In genomic region chr8:77031213-77031612, GRCm38 (mm10) we compare ENCODE assay signal across 26 mouse cellular contexts.
DNase-seq lines count a peak whose midpoint lies in the region; ATAC-seq lines count a peak whose summit lies in the region.
"Had no signal": no experiment of that assay in that cellular context is flagged by ENCODE, and none has a peak within 500 bp of the region (broad histone marks: within the 10 kb centered on the region; RNA-seq: fewer than 3 reads in every experiment).

No protein-coding gene starts in this region.

- no peaks in the 10 kb centered on the region for H3K27me3 ChIP-seq in liver, embryonic 16.5 days (ENCODE audit: control insufficient read depth, insufficient read depth, low read depth, low read length)
- no peaks in the 10 kb centered on the region for H3K27me3 ChIP-seq in liver, embryonic 11.5 days (replicated peaks; ENCODE audit: control insufficient read depth, insufficient read depth, low read length)
- H3K27me3 ChIP-seq: CH12.LX; embryonic facial prominence, embryonic 15.5 days; limb, embryonic 12.5 days; Patski; stomach, embryonic 15.5 days had no signal

- no peak overlapping the region for H3K9ac ChIP-seq in liver, embryonic 16.5 days (ENCODE audit: low read depth, low read length)
- no peak overlapping the region for H3K9ac ChIP-seq in liver, embryonic 11.5 days (ENCODE audit: low read depth, low read length)
- H3K9ac ChIP-seq: embryonic facial prominence, embryonic 15.5 days; limb, embryonic 12.5 days; stomach, embryonic 15.5 days had no signal

- no peak overlapping the region for H3K27ac ChIP-seq in liver, embryonic 16.5 days (ENCODE audit: low read length)
- H3K27ac ChIP-seq in liver, embryonic 11.5 days (ENCODE audit: low read depth, low read length), result no peak overlapping the region
- H3K27ac ChIP-seq: embryonic facial prominence, embryonic 15.5 days; hindbrain, embryonic 10.5 days; hindbrain, postnatal 0 days; limb, embryonic 12.5 days; midbrain, embryonic 10.5 days; stomach, embryonic 15.5 days had no signal

- H3K36me3 ChIP-seq in liver, embryonic 16.5 days (ENCODE audit: control insufficient read depth, insufficient read depth), result no peaks in the 10 kb centered on the region
- H3K36me3 ChIP-seq in liver, embryonic 11.5 days (ENCODE audit: control insufficient read depth, insufficient read depth, low read length), result no peaks in the 10 kb centered on the region
- H3K36me3 ChIP-seq: embryonic facial prominence, embryonic 15.5 days; G1E; hindbrain, embryonic 10.5 days; limb, embryonic 12.5 days; midbrain, embryonic 10.5 days; stomach, embryonic 15.5 days had no signal

- H3K9me3 ChIP-seq in liver, embryonic 16.5 days (replicated peaks; ENCODE audit: control insufficient read depth, low read length), result no peaks in the 10 kb centered on the region
- H3K9me3 ChIP-seq in liver, embryonic 11.5 days (ENCODE audit: control insufficient read depth, low read length), result no peaks in the 10 kb centered on the region
- H3K9me3 ChIP-seq: embryonic facial prominence, embryonic 15.5 days; G1E; limb, embryonic 12.5 days; midbrain, embryonic 10.5 days; stomach, embryonic 15.5 days had no signal

- intact Hi-C loops in gastrocnemius, postnatal 36 days (cut with DNase I), result no loop called here
- intact Hi-C loops in heart, postnatal 36 days (cut with DNase I), result no loop called here
- intact Hi-C loops in heart, postnatal 14 days (cut with DNase I), result no loop called here

- H3K4me2 ChIP-seq in liver, embryonic 16.5 days (ENCODE audit: low read depth, low read length), result no peak overlapping the region
- H3K4me2 ChIP-seq in liver, embryonic 11.5 days, result no peak overlapping the region
- H3K4me2 ChIP-seq: embryonic facial prominence, embryonic 15.5 days; limb, embryonic 12.5 days; stomach, embryonic 15.5 days had no signal

- no peak overlapping the region for H3K4me3 ChIP-seq in liver, embryonic 16.5 days (ENCODE audit: low read depth, low read length)
- H3K4me3 ChIP-seq in liver, embryonic 11.5 days (ENCODE audit: low read depth, low read length), result no peak overlapping the region
- H3K4me3 ChIP-seq: embryonic facial prominence, embryonic 15.5 days; hindbrain, embryonic 10.5 days; limb, embryonic 12.5 days; midbrain, embryonic 10.5 days; stomach, embryonic 15.5 days had no signal

- DNase-seq in gastrocnemius, postnatal 25 days, result peak; percentile 14
- no peak for DNase-seq in gastrocnemius, postnatal 36 days
- DNase-seq in heart, postnatal 36 days, result peak; percentile 9 to 22
- no peak for DNase-seq in heart, postnatal 14 days
- no peak for DNase-seq in liver, embryonic 11.5 days (ENCODE audit: low spot score)
- DNase-seq in left cerebral cortex, adult 18-20 months (ENCODE audit: low spot score in 2 of 2), result no peak
- DNase-seq: adrenal gland, postnatal 36 days; cerebellum, adult 11 months; cerebellum, adult 9-11 months; lung, adult 18-20 months; lung, postnatal 10 days; right cerebral cortex, postnatal 4 days; thymus, postnatal 25 days had no signal

- no peaks in the 10 kb centered on the region for H3K4me1 ChIP-seq in liver, embryonic 16.5 days (ENCODE audit: control insufficient read depth, low read depth, low read length)
- H3K4me1 ChIP-seq in liver, embryonic 11.5 days (replicated peaks; ENCODE audit: control insufficient read depth, insufficient read depth, low read length), result no peaks in the 10 kb centered on the region
- H3K4me1 ChIP-seq: embryonic facial prominence, embryonic 15.5 days; hindbrain, embryonic 10.5 days; limb, embryonic 12.5 days; midbrain, embryonic 10.5 days; stomach, embryonic 15.5 days had no signal

- 61% methylated on average over 3 of the region's 3 CpGs for WGBS in liver, embryonic 16.5 days (ENCODE audit: insufficient replicate concordance)
- 82% methylated on average over 3 of the region's 3 CpGs for WGBS in liver, embryonic 11.5 days

- ATAC-seq in liver, embryonic 16.5 days (ENCODE audit: low read depth), result peak; percentile 72
- ATAC-seq in liver, embryonic 11.5 days (replicated peaks; ENCODE audit: low FRiP score), result no peak
- ATAC-seq: forebrain, embryonic 14.5 days; hindbrain, postnatal 0 days; intestine, embryonic 16.5 days; midbrain, embryonic 16.5 days; Patski had no signal

Comparison
In these comparisons a context has a peak if more than half of its experiments do, and no peak if none do; other contexts are left out.
1. DNase-seq: peak in gastrocnemius, postnatal 25 days (single experiment) and heart, postnatal 36 days (2 of 2); none in gastrocnemius, postnatal 36 days (0 of 2), heart, postnatal 14 days (0 of 2), liver, embryonic 11.5 days (single experiment) and left cerebral cortex, adult 18-20 months (0 of 2).